Mouse (Mus musculus) cerebellum, postnatal 25 days (tissue): ENCODE measurements around the gene Smim20.

Experiments used
- DNase-seq, 2 experiments: peaks; one replicate each; pipeline ENCODE4 v3.0.0; 2021; ENCODE audit warnings: mixed read lengths in 2 of 2

Smim20 gene

GRCm38 (mm10) chr5:53266181-53266580 is 702 bp upstream of the Smim20 start:
- DNase-seq: peak in 1 of 2 experiments; percentile 48

GRCm38 (mm10) chr5:53268095-53268692 is 1.3 kb downstream of the Smim20 start:
- DNase-seq: peak; percentile 55 to 66

- no peak for DNase-seq
Measured at GRCm38 (mm10) chr5:53269799-53270198, 2.9 kb downstream of the Smim20 start.

- DNase-seq: no peak
Measured at GRCm38 (mm10) chr5:53270947-53271711, 4.2 kb downstream of the Smim20 start.

GRCm38 (mm10) chr5:53272626-53273025 is 5.7 kb downstream of the Smim20 start:
- DNase-seq: no peak

GRCm38 (mm10) chr5:53273699-53274430 is 7.0 kb downstream of the Smim20 start:
- DNase-seq: no peak

- DNase-seq: peak; percentile 57 to 77
Measured at GRCm38 (mm10) chr5:53274811-53275355, 8.0 kb downstream of the Smim20 start.

GRCm38 (mm10) chr5:53275376-53275775 is 8.5 kb downstream of the Smim20 start:
- peak in 1 of 2 experiments; percentile 61 for DNase-seq

- DNase-seq: no peak
Measured at GRCm38 (mm10) chr5:53276470-53277022, 9.7 kb downstream of the Smim20 start.

DNA sequence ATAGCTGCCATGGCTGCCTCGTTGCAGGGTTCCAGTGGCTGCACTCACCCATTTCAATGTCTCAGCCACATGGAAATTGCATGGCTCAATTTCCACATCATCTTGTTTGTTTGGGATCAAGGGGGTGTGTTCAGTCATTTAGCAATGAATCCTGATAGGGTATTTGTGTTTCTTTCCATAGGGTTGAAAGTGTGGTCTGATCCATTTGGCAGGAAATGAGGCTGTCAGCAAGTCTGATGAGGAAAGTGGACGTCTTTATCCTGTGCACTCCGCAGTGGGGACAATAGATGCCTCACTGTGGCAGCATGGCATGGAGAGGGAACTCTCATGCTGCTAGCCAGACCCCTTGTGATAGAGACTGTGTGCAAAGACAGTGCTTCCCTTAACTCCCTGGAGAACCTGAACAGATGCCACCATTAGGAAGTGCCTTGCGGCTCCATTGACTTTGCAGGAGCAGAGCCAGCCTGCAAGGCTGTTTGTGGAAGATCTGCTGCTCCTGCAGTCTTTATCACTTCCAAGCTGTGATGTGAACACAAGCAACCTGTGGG is 10.9 kb downstream of the Smim20 start:
- no peak for DNase-seq

GRCm38 (mm10) chr5:53279216-53279813 is 12.4 kb downstream of the Smim20 start:
- DNase-seq: no peak

DNA sequence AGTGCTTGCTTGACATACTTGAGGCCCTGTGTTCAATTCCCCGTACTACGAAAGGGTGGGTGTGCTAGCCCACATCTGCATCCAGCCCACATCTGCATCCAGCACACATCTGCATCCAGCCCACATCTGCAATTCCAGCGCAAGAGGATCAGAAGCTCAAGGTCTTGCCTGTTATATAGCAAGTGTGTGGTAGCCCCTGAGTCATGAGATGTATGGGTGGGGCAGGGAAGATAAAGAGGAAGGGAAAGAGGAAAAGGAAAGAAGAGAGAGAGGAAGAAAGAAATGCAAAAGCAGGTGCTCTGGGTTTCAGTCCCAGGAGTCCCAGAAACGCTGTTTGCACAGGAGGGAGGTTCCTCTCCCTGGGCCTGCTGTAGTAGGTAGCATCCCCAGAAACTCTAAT is 15.6 kb downstream of the Smim20 start:
- DNase-seq: no peak

GRCm38 (mm10) chr5:53286406-53286805 is 19.5 kb downstream of the Smim20 start:
- DNase-seq: no peak

DNA sequence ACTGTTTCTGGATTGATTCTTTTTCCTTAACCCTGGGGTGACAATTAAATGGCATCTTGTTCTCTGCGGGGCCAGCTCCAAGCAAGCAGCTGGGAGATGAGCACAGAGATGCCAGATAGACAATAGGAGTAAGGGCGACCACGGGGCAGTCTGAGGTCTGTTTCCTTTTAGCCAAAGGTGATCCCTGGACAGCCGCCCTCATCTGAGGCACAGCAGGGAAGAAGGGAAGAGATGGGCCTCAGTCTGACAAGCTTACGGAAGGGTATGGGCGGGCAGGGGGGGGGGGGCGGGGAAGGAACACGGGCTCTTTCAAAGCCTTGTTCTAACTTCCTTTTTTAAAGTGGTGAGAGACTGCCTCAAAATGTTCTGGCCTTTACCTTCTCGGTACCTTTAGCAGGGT is 22.6 kb downstream of the Smim20 start:
- peak in 1 of 2 experiments; percentile 43 for DNase-seq

- no peak for DNase-seq
Measured at GRCm38 (mm10) chr5:53294627-53295026, 27.7 kb downstream of the Smim20 start.

GRCm38 (mm10) chr5:53296961-53297360 is 30.1 kb downstream of the Smim20 start:
- peak; percentile 59 to 75 for DNase-seq

DNA sequence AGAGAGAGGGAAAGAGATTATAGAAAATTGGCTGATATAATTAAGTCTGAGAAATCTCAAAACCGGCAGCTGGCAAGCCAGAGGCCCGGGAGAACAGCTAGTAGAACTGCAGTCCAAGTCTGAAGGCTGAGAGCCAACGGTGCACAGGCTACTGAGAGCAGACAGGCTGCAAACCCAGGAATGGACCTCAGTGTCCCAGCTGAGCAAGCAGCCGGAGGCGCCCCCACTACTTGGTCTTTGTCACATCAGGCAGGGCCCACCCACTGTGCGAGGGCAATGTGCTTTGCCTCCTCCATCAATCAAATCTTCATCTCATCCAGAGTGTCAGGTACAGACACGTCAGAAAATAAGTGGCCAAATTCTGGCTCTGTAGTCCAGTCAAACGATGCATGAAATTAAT is 34.6 kb downstream of the Smim20 start:
- DNase-seq: peak; percentile 36 to 46

DNA sequence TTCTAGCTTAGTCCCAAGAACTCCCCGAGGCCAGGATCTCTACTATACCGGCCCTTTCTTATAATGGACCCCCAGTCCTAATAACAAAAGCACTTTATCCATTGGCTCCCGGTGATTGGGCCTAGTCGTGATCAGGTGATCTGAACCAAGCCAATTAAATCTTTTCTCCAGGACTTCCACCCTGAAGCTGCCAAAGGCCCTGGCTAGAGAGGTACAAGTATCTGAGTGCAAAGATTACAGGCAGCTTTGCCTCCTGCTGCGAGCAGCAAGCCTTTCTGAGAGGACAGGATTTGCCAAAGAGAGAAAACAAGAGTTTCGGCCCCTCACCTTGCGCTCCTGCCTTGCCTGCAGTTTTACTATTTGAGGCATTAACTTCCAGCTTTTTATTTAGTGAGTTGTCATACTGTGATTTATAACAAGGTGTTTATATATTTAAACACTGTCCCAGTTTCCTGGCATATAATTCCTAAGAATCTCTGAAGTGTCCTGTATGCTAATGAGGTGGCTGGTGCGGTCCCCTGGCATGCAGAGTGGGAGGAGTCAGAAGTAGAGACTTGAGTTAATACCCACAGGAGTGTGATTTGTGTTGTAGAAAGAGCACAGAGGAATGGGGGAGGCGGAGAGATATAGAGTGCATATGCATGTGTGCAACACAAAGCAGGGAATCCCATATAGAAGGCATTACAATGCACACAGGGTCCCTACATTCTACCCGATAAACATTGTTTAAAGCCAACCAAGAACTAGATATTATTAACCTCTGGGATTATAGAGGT is 36.2 kb downstream of the Smim20 start:
- DNase-seq: peak in 1 of 2 experiments; percentile 26

DNA sequence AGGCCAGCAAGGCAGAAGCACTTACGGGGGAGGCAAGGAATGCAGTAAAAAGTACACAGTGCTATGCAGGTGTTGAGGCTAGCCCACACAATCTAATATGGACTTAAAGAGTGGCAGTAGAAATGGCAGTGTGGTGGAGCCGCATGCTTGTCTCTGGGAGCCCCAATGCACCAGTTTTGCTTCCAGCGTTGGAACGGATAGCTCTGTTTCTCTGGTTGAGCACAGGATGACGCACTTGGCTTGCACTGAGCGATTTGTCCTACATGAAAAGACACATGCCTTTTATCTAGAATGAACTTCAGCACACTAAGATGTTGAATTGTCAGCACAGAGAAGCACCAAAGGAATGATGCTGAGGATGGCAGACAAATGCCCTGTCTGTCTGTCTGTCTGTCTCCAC is 37.1 kb downstream of the Smim20 start:
- DNase-seq: no peak

DNA sequence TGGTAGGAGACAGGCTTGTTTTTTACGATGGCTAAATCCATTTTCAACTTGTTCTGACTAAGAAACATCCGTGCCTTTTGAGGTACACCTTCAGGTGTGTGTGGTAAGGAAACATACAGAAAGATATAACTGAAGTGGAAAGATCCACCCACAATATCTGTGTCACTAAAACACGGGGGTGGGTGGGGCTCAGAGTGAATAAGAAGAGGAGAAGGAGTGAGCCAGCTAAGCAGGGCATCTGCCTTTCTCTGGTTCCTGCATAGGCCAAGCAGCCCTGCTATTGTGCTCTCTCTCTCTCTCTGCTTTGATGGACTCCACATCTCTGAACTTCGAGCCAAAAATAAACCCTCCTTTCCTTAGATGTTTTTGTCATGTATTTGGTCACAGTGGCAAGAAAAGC is 38.1 kb downstream of the Smim20 start:
- no peak for DNase-seq

GRCm38 (mm10) chr5:53306864-53307263 is 40.0 kb downstream of the Smim20 start:
- DNase-seq: no peak

DNA sequence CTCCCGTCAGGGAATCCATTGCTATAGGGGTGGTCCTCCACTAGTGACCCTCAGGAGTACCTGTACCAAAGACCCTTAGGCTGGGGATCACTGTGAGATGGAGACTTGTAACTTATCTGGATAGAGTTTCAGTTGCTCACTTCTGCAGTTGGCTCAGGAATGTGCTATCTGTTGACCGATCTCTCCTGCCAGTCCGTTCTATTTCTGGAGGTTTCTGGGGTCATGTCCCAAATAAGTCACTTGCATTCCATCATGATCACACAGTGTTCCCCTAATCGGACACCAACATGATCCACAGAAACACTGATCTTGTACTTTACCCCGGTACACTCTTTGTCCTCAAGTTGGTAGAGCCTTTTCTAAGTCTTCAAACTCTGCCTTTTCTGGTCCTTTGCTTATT is 40.6 kb downstream of the Smim20 start:
- no peak for DNase-seq
